32 mouse cellular contexts compared by ENCODE assay signal in the genomic region with DNA sequence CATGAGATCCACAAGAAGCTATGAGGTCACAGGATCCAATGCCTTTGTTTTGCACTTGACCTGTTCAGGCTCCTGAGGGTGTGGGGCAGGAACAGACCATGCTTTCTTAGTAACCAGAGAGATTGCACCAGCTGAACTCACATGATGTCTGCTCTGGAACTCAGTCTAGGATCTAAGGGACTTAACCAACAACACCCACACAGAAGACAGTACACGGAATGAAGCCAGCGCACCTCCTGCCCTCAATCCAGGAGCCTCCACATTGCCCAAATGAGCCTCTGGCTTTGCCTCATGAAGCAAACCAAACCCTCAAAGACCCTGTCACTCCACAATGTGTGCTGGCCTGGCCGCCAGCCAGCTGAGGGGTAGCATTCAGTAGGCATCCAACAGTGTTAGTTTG. TPM values are rescaled to one million over a fixed set of nuclear protein-coding genes. Genes with fewer than 3 reads are reported as not detected.
"Had no signal": no experiment of that assay in that cellular context is flagged by ENCODE, and none has a peak within 500 bp of the region (broad histone marks: within the 10 kb centered on the region; RNA-seq: fewer than 3 reads in every experiment).

No protein-coding gene starts in this region.

- DNase-seq: heart, postnatal 10 days; heart, postnatal 14 days; heart, postnatal 36 days; heart, postnatal 4 days; kidney, adult 11 months; kidney, adult 18-20 months; kidney, adult 2 months; kidney, adult 8-10 months; kidney, adult 9 months; kidney, postnatal 10 days; kidney, postnatal 14 days; kidney, postnatal 25 days; kidney, postnatal 36 days; kidney, postnatal 4 days; layer of hippocampus, adult 9-11 months; layer of hippocampus, postnatal 36 days had no signal

RNA-seq across cellular contexts. Expression of a gene that starts 4.8 kb away (rescaled TPM):
- polyA plus RNA-seq: heart, embryonic 12.5 days; heart, embryonic 13.5 days; heart, embryonic 14.5 days; heart, embryonic 16.5 days; heart, postnatal 0 days; hindbrain, embryonic 10.5 days; hindbrain, embryonic 11.5 days; hindbrain, embryonic 12.5 days; hindbrain, embryonic 13.5 days; hindbrain, embryonic 15.5 days; hindbrain, postnatal 0 days; inflammation-experienced regulatory T-cells, adult 6 months; kidney, embryonic 14.5 days had no signal

RNA-seq across cellular contexts. Expression of a gene that starts 18.8 kb away (rescaled TPM):
- polyA plus RNA-seq: hindbrain, embryonic 11.5 days; hindbrain, embryonic 12.5 days; inflammation-experienced regulatory T-cells, adult 6 months; intestine, embryonic 16.5 days had no signal

RNA-seq across cellular contexts. Expression of a gene that starts 34.4 kb away (rescaled TPM):
- polyA plus RNA-seq: heart, embryonic 12.5 days; heart, postnatal 0 days; hindbrain, embryonic 10.5 days; hindbrain, embryonic 11.5 days; hindbrain, embryonic 12.5 days; hindbrain, embryonic 13.5 days; hindbrain, embryonic 14.5 days; hindbrain, embryonic 16.5 days; hindbrain, postnatal 0 days; inflammation-experienced regulatory T-cells, adult 6 months; kidney, adult 2 months had no signal
